ENCODE assay signal across 24 mouse cellular contexts in genomic region chr2:103226781-103227180, GRCm38 (mm10).
A peak's percentile ranks its signal among the peaks of the same experiment; 100 is the strongest.
DNase-seq lines count a peak whose midpoint lies in the region; ATAC-seq lines count a peak whose summit lies in the region.
"Had no signal": no experiment of that assay in that cellular context is flagged by ENCODE, and none has a peak within 500 bp of the region (broad histone marks: within the 10 kb centered on the region; RNA-seq: fewer than 3 reads in every experiment).

No protein-coding gene starts in this region.

- H3K4me3 ChIP-seq in embryonic facial prominence, embryonic 14.5 days (ENCODE audit: low read depth, low read length): no peak overlapping the region
- no peak overlapping the region for H3K4me3 ChIP-seq in embryonic facial prominence, embryonic 10.5 days
- no peak overlapping the region for H3K4me3 ChIP-seq in limb, embryonic 10.5 days
- H3K4me3 ChIP-seq: embryonic facial prominence, embryonic 13.5 days; forebrain, embryonic 13.5 days; forebrain, embryonic 15.5 days had no signal

- no peak overlapping the region for H3K4me2 ChIP-seq in embryonic facial prominence, embryonic 14.5 days (ENCODE audit: low read depth, low read length)
- H3K4me2 ChIP-seq: embryonic facial prominence, embryonic 13.5 days; forebrain, embryonic 13.5 days; forebrain, embryonic 15.5 days had no signal

- DNase-seq in embryonic facial prominence, embryonic 14.5 days (ENCODE audit: low spot score): peak; percentile 23
- no peak for DNase-seq in embryonic facial prominence, embryonic 10.5 days (ENCODE audit: low spot score)
- peak; percentile 83 for DNase-seq in Muller cell, postnatal 12 days (ENCODE audit: inconsistent ontology term)
- peak; percentile 9 for DNase-seq in NIH3T3 (ENCODE audit: low read depth)
- peak; percentile 83 for DNase-seq in fibroblast of lung, adult 2 months (ENCODE audit: low read depth)
- DNase-seq in frontal cortex, postnatal 10 days (ENCODE audit: low spot score in 2 of 2): no peak
- no peak for DNase-seq in thymus, postnatal 25 days
- no peak for DNase-seq in limb, embryonic 10.5 days (ENCODE audit: low spot score)
- DNase-seq: adrenal gland, postnatal 14 days; adrenal gland, postnatal 36 days; cerebellum, adult 11-12 months; cerebellum, adult 2 months; cerebellum, adult 9-10 months; cerebellum, postnatal 10 days; cerebellum, postnatal 25 days; forebrain, postnatal 0 days had no signal

- H3K9me3 ChIP-seq in embryonic facial prominence, embryonic 14.5 days (ENCODE audit: control insufficient read depth, low read length): no peaks in the 10 kb centered on the region
- H3K9me3 ChIP-seq in embryonic facial prominence, embryonic 10.5 days: no peaks in the 10 kb centered on the region
- no peaks in the 10 kb centered on the region for H3K9me3 ChIP-seq in limb, embryonic 10.5 days (replicated peaks)
- H3K9me3 ChIP-seq: embryonic facial prominence, embryonic 13.5 days; forebrain, embryonic 13.5 days; forebrain, embryonic 15.5 days; G1E had no signal

- no peaks in the 10 kb centered on the region for H3K36me3 ChIP-seq in embryonic facial prominence, embryonic 14.5 days (ENCODE audit: control insufficient read depth, insufficient read depth, low read length)
- no peaks in the 10 kb centered on the region for H3K36me3 ChIP-seq in embryonic facial prominence, embryonic 10.5 days (replicated peaks)
- no peaks in the 10 kb centered on the region for H3K36me3 ChIP-seq in limb, embryonic 10.5 days
- H3K36me3 ChIP-seq: embryonic facial prominence, embryonic 13.5 days; forebrain, embryonic 15.5 days; G1E had no signal

- no peaks in the 10 kb centered on the region for H3K27me3 ChIP-seq in embryonic facial prominence, embryonic 14.5 days (replicated peaks; ENCODE audit: control insufficient read depth, insufficient read depth, low read length)
- no peaks in the 10 kb centered on the region for H3K27me3 ChIP-seq in embryonic facial prominence, embryonic 10.5 days (replicated peaks; ENCODE audit: low read depth, poor library complexity, severe bottlenecking)
- H3K27me3 ChIP-seq in limb, embryonic 10.5 days (ENCODE audit: low read depth, poor library complexity, severe bottlenecking): no peaks in the 10 kb centered on the region
- H3K27me3 ChIP-seq: CH12.LX; embryonic facial prominence, embryonic 13.5 days; forebrain, embryonic 13.5 days; forebrain, embryonic 15.5 days; Patski had no signal

- no peaks in the 10 kb centered on the region for H3K4me1 ChIP-seq in embryonic facial prominence, embryonic 14.5 days (ENCODE audit: control insufficient read depth, insufficient read depth, low read length)
- H3K4me1 ChIP-seq in embryonic facial prominence, embryonic 10.5 days: no peaks in the 10 kb centered on the region
- H3K4me1 ChIP-seq in limb, embryonic 10.5 days: no peaks in the 10 kb centered on the region
- H3K4me1 ChIP-seq: embryonic facial prominence, embryonic 13.5 days; forebrain, embryonic 13.5 days; forebrain, embryonic 15.5 days had no signal

- WGBS in embryonic facial prominence, embryonic 14.5 days: 92% methylated on average over 2 of the region's 2 CpGs
- WGBS in embryonic facial prominence, embryonic 10.5 days: 92% methylated on average over 2 of the region's 2 CpGs
- 94% methylated on average over 2 of the region's 2 CpGs for WGBS in limb, embryonic 10.5 days

- no peak for ATAC-seq in embryonic facial prominence, embryonic 14.5 days (ENCODE audit: low read depth)
- ATAC-seq: activated CD4-positive, CD25-positive, alpha-beta regulatory T cell, adult 4 months; CD4-positive, CD25-positive, alpha-beta regulatory T cell, adult 4 months; forebrain, embryonic 13.5 days; forebrain, embryonic 15.5 days; forebrain, postnatal 0 days; Patski had no signal

- no peak overlapping the region for H3K27ac ChIP-seq in embryonic facial prominence, embryonic 14.5 days (replicated peaks; ENCODE audit: low read depth, low read length)
- no peak overlapping the region for H3K27ac ChIP-seq in embryonic facial prominence, embryonic 10.5 days (replicated peaks)
- no peak overlapping the region for H3K27ac ChIP-seq in limb, embryonic 10.5 days
- H3K27ac ChIP-seq: embryonic facial prominence, embryonic 13.5 days; forebrain, embryonic 13.5 days; forebrain, embryonic 15.5 days had no signal

- H3K9ac ChIP-seq in embryonic facial prominence, embryonic 14.5 days (ENCODE audit: low read depth, low read length): no peak overlapping the region
- H3K9ac ChIP-seq: embryonic facial prominence, embryonic 13.5 days; forebrain, embryonic 13.5 days; forebrain, embryonic 15.5 days; forebrain, postnatal 0 days had no signal

Comparison
In these comparisons a context has a peak if more than half of its experiments do, and no peak if none do; other contexts are left out.
1. DNase-seq: peak in embryonic facial prominence, embryonic 14.5 days (single experiment), Muller cell, postnatal 12 days (single experiment), NIH3T3 (single experiment) and fibroblast of lung, adult 2 months (single experiment); none in embryonic facial prominence, embryonic 10.5 days (single experiment), frontal cortex, postnatal 10 days (0 of 2), thymus, postnatal 25 days (single experiment) and limb, embryonic 10.5 days (single experiment).